Mouse (Mus musculus) stomach, postnatal 0 days (tissue): ENCODE data around the gene Tbca. TPM values are rescaled to one million over a fixed set of nuclear protein-coding genes. Genes with fewer than 3 reads are reported as not detected.

Experiments
- ATAC-seq: fragments of 200-750 bp; cut with Nextera tagmentation; 2 replicates; pipeline ENCODE4 v1.8.0; 2017; ENCODE audit not compliant: low FRiP score, low TSS enrichment
- DNase-seq: peaks from one replicate; pipeline ENCODE4 v3.0.0-alpha.2; 2016; ENCODE audit warnings: low spot score
- H3K27ac ChIP-seq: fragments of 300-500 bp; sonication (generic); replicated peaks from 2 replicates; pipeline ENCODE4 v1.5.1; 2014; ENCODE audit warnings: mild to moderate bottlenecking, control low read depth
- H3K27me3 ChIP-seq: fragments of 300-500 bp; sonication (generic); 2 replicates; pipeline ENCODE4 v1.6.1; 2014; ENCODE audit warnings: low read length; ENCODE audit not compliant: control insufficient read depth, insufficient read depth
- H3K36me3 ChIP-seq: fragments of 300-500 bp; sonication (generic); 2 replicates; pipeline ENCODE4 v1.6.1; 2014; ENCODE audit warnings: low read length, mixed read lengths; ENCODE audit not compliant: control insufficient read depth, insufficient read depth
- H3K4me1 ChIP-seq: fragments of 300-500 bp; sonication (generic); replicated peaks from 2 replicates; pipeline ENCODE4 v1.6.1; 2014; ENCODE audit warnings: antibody characterized with exemption; ENCODE audit not compliant: control insufficient read depth, insufficient read depth
- H3K4me2 ChIP-seq: fragments of 300-500 bp; sonication (generic); replicated peaks from 2 replicates; pipeline ENCODE4 v1.6.1; 2014; ENCODE audit warnings: low read depth, mild to moderate bottlenecking, control low read depth, moderate library complexity
- H3K4me3 ChIP-seq: fragments of 300-500 bp; sonication (generic); 2 replicates; pipeline ENCODE4 v1.5.1; 2014; ENCODE audit warnings: low read depth, low read length, control low read depth
- H3K9ac ChIP-seq: fragments of 300-500 bp; sonication (generic); 2 replicates; pipeline ENCODE4 v1.6.1; 2014; ENCODE audit warnings: mild to moderate bottlenecking, low read length, control low read depth, mixed read lengths
- H3K9me3 ChIP-seq: fragments of 300-500 bp; sonication (generic); 2 replicates; pipeline ENCODE4 v1.6.1; 2016; ENCODE audit warnings: low read length; ENCODE audit not compliant: control insufficient read depth
- CTCF ChIP-seq: IDR thresholded peaks from 2 replicates; pipeline ENCODE4 v1.5.1; 2016; ENCODE audit warnings: antibody characterized with exemption, low read depth, mild to moderate bottlenecking, moderate library complexity
- EP300 ChIP-seq: optimal IDR thresholded peaks from 2 replicates; pipeline ENCODE3; 2016; ENCODE audit warnings: antibody characterized with exemption
- WGBS: fragments of 180-500 bp; shearing (Covaris S2); extraction: QIAGEN DNeasy Blood & Tissue Kit; methylation state at CpG from one replicate; pipeline ENCODE4 v1.1.7; 2014; 5-methylcytosine and 5-hydroxymethylcytosine counted together
- polyA plus RNA-seq: library from polyadenylated mRNA; unstranded; fragments of >200 nt; fragmentation: Nextera tagmentation; extraction: Ambion mirVana; gene quantifications from 2 replicates; pipeline ENCODE4 v1.2.1, GENCODE M21; 2015

Tbca gene
- polyA plus RNA-seq, 1 experiment from 2014 or later: 217 TPM

- no peak overlapping the region for H3K4me3 ChIP-seq
- H3K4me2 ChIP-seq: no peak overlapping the region
- H3K9me3 ChIP-seq: no peaks in the 10 kb centered on the region
- DNase-seq: no peak
- H3K27ac ChIP-seq: no peak overlapping the region
- TF ChIP-seq CTCF (no peak), EP300 (no peak)
- H3K9ac ChIP-seq: no peak overlapping the region
- WGBS: 4% methylated on average over 9 of the region's 9 CpGs
- no peak for ATAC-seq
- H3K4me1 ChIP-seq: no peaks in the 10 kb centered on the region
- H3K27me3 ChIP-seq: peaks cover 23% of the 10 kb centered on the region; the same call in 1 of the 2 replicates
- H3K36me3 ChIP-seq: no peaks in the 10 kb centered on the region
These were observed 81.4 kb downstream of the Tbca start for GRCm38 (mm10) chr13:94870071-94870460.

- 2% methylated on average over 21 of the region's 21 CpGs for WGBS
- TF ChIP-seq EP300 (no peak), CTCF (no peak)
These were observed 81.9 kb downstream of the Tbca start for GRCm38 (mm10) chr13:94870461-94871186.

GRCm38 (mm10) chr13:94871806-94872320 is 83.2 kb downstream of the Tbca start:
- WGBS: 2% methylated on average over 7 of the region's 7 CpGs
- no peaks in the 10 kb centered on the region for H3K9me3 ChIP-seq
- no peaks in the 10 kb centered on the region for H3K4me1 ChIP-seq
- H3K4me3 ChIP-seq: no peak overlapping the region
- no peaks in the 10 kb centered on the region for H3K36me3 ChIP-seq
- no peak overlapping the region for H3K4me2 ChIP-seq
- H3K27ac ChIP-seq: no peak overlapping the region
- H3K9ac ChIP-seq: no peak overlapping the region
- no peak for DNase-seq
- ATAC-seq: no peak
- peaks cover 34% of the 10 kb centered on the region; the same call in 1 of the 2 replicates for H3K27me3 ChIP-seq
- TF ChIP-seq EP300: no peak
- TF ChIP-seq CTCF: no peak

More at GRCm38 (mm10) chr13:94870461-94871186, 81.9 kb downstream of the Tbca start:
- Histone ChIP-seq H3K27ac (no peak overlapping the region), H3K4me3 (no peak overlapping the region), H3K9ac (no peak overlapping the region), H3K36me3 (no peaks in the 10 kb centered on the region), H3K4me1 (no peaks in the 10 kb centered on the region), H3K27me3 (peaks cover 28% of the 10 kb centered on the region; the same call in 1 of the 2 replicates), H3K4me2 (no peak overlapping the region), H3K9me3 (no peaks in the 10 kb centered on the region)
- DNase-seq (no peak), ATAC-seq (no peak)

- Histone ChIP-seq H3K4me3 (no peak overlapping the region), H3K4me2 (no peak overlapping the region), H3K27me3 (peaks cover 38% of the 10 kb centered on the region; the same call in 1 of the 2 replicates), H3K9ac (no peak overlapping the region), H3K27ac (no peak overlapping the region), H3K9me3 (no peaks in the 10 kb centered on the region), H3K4me1 (no peaks in the 10 kb centered on the region), H3K36me3 (no peaks in the 10 kb centered on the region)
- ATAC-seq (no peak), DNase-seq (no peak)
- 2% methylated on average over 19 of the region's 19 CpGs for WGBS
- TF ChIP-seq CTCF (no peak), EP300 (no peak)
These were observed 83.7 kb downstream of the Tbca start for GRCm38 (mm10) chr13:94872439-94872838.

- no peaks in the 10 kb centered on the region for H3K4me1 ChIP-seq
- H3K4me3 ChIP-seq: no peak overlapping the region
- H3K27me3 ChIP-seq: peaks cover 38% of the 10 kb centered on the region; the same call in 1 of the 2 replicates
- WGBS: 2% methylated on average over 54 of the region's 54 CpGs
- H3K4me2 ChIP-seq: no peak overlapping the region
- no peaks in the 10 kb centered on the region for H3K9me3 ChIP-seq
- H3K27ac ChIP-seq: no peak overlapping the region
- DNase-seq (no peak), ATAC-seq (no peak)
- no peak overlapping the region for H3K9ac ChIP-seq
- no peaks in the 10 kb centered on the region for H3K36me3 ChIP-seq
- no peak for TF ChIP-seq CTCF
- TF ChIP-seq EP300: no peak
These were observed 84.7 kb downstream of the Tbca start for GRCm38 (mm10) chr13:94873111-94874038.
